Mouse (Mus musculus) frontal cortex, postnatal 36 days (tissue): ENCODE results near the gene Yy1.

ENCODE experiments used
- DNase-seq, 2 experiments: peaks; one replicate each; pipeline ENCODE4 v3.0.0; 2022; ENCODE audit warnings: low spot score in 2 of 2

The Yy1 gene

GRCm38 (mm10) chr12:108792546-108793452 lies at the start of gene Yy1:
Yy1 (plus strand) TSS chr12:108792973.
- peak; percentile 96 to 97 for DNase-seq

GRCm38 (mm10) chr12:108745990-108746389 lies 46.8 kb upstream of the Yy1 start:
- no peak for DNase-seq

GRCm38 (mm10) chr12:108749019-108749418 lies 43.8 kb upstream of the Yy1 start:
- no peak for DNase-seq

- no peak for DNase-seq
These were observed 43.3 kb upstream of the Yy1 start for GRCm38 (mm10) chr12:108749454-108749853.

GRCm38 (mm10) chr12:108750226-108750625 lies 42.5 kb upstream of the Yy1 start:
- no peak for DNase-seq

GRCm38 (mm10) chr12:108751790-108752189 lies 41.0 kb upstream of the Yy1 start:
- DNase-seq, result no peak

GRCm38 (mm10) chr12:108755141-108755540 lies 37.6 kb upstream of the Yy1 start:
- DNase-seq, result no peak

GRCm38 (mm10) chr12:108756611-108757010 lies 36.2 kb upstream of the Yy1 start:
- no peak for DNase-seq

GRCm38 (mm10) chr12:108757717-108758257 lies 35.0 kb upstream of the Yy1 start:
- peak; percentile 95 to 99 for DNase-seq

- DNase-seq, result no peak
These were observed 34.5 kb upstream of the Yy1 start for GRCm38 (mm10) chr12:108758273-108758672.

GRCm38 (mm10) chr12:108758682-108759081 lies 34.1 kb upstream of the Yy1 start:
- DNase-seq, result no peak

GRCm38 (mm10) chr12:108759266-108759665 lies 33.5 kb upstream of the Yy1 start:
- no peak for DNase-seq

- no peak for DNase-seq
These were observed 32.8 kb upstream of the Yy1 start for GRCm38 (mm10) chr12:108760016-108760415.

- DNase-seq, result no peak
These were observed 32.2 kb upstream of the Yy1 start for GRCm38 (mm10) chr12:108760500-108761020.

- no peak for DNase-seq
These were observed 31.6 kb upstream of the Yy1 start for GRCm38 (mm10) chr12:108761209-108761608.

- no peak for DNase-seq
These were observed 31.1 kb upstream of the Yy1 start for GRCm38 (mm10) chr12:108761665-108762064.

- no peak for DNase-seq
These were observed 29.5 kb upstream of the Yy1 start for GRCm38 (mm10) chr12:108763057-108763796.

- DNase-seq, result no peak
These were observed 27.7 kb upstream of the Yy1 start for GRCm38 (mm10) chr12:108764917-108765678.

GRCm38 (mm10) chr12:108765751-108766221 lies 27.0 kb upstream of the Yy1 start:
- no peak for DNase-seq

- no peak for DNase-seq
These were observed 26.5 kb upstream of the Yy1 start for GRCm38 (mm10) chr12:108766316-108766715.

GRCm38 (mm10) chr12:108766866-108767265 lies 25.9 kb upstream of the Yy1 start:
- DNase-seq, result no peak
